Mouse (Mus musculus) ZHBTc4 (cell line): ENCODE measurements at regions not wholly inside any gene's neighbourhood (a gene's known extent, or its start where the extent isn't known, plus 50 kb on each side); places are given as distances from the start of the nearest gene placed in this dataset.
A peak's percentile ranks its signal among the peaks of the same experiment; 100 is the strongest.

Experiments
- DNase-seq: peaks from one replicate; pipeline ENCODE4 v3.0.0-alpha.2; 2011; ENCODE audit warnings: low read depth, low spot score

- no peak for DNase-seq
These were observed 738.4 kb downstream of the Gm21833 start for GRCm38 (mm10) chr16:83566478-83567160.

GRCm38 (mm10) chr16:83579082-83579481 is 750.9 kb downstream of the Gm21833 start:
- DNase-seq = peak; percentile 52

- DNase-seq = no peak
These were observed 778.6 kb downstream of the Gm21833 start for GRCm38 (mm10) chr16:83606804-83607203.

GRCm38 (mm10) chr16:83609296-83609695 is 781.1 kb downstream of the Gm21833 start:
- peak; percentile 1 for DNase-seq
